Mouse (Mus musculus) kidney, postnatal 36 days (tissue): Measurements from ENCODE around the gene Glrx.
"Not testable (repeated sequence)": the region's sequence is repeated elsewhere in the genome, so short reads cannot be mapped to it uniquely, and the experiment has no call there.

Experiments
- DNase-seq, 2 experiments: peaks; one replicate each; pipeline ENCODE4 v3.0.0; 2021 to 2022; ENCODE audit warnings: mixed read lengths in 2 of 2

Gene Glrx

GRCm38 (mm10) chr13:75835461-75835860 is 4.2 kb upstream of the Glrx start:
- DNase-seq = peak; percentile 19 to 25

- no peak for DNase-seq
These were observed 1.2 kb upstream of the Glrx start for GRCm38 (mm10) chr13:75838506-75838905.

- DNase-seq = peak in 1 of 2 experiments; percentile 28
These were observed 1.2 kb downstream of the Glrx start for GRCm38 (mm10) chr13:75840752-75841285.

GRCm38 (mm10) chr13:75841950-75842349 is 2.3 kb downstream of the Glrx start:
- no peak for DNase-seq

GRCm38 (mm10) chr13:75843331-75843730 is 3.7 kb downstream of the Glrx start:
- DNase-seq = peak in 1 of 2 experiments; percentile 5

GRCm38 (mm10) chr13:75843993-75844683 is 4.5 kb downstream of the Glrx start:
- DNase-seq = peak in 1 of 2 experiments; percentile 47

- no peak for DNase-seq
These were observed 5.3 kb downstream of the Glrx start for GRCm38 (mm10) chr13:75844833-75845518.

- DNase-seq = no peak
These were observed 6.0 kb downstream of the Glrx start for GRCm38 (mm10) chr13:75845519-75846166.

- no peak for DNase-seq
These were observed 7.4 kb downstream of the Glrx start for GRCm38 (mm10) chr13:75847027-75847426.

- no peak for DNase-seq
These were observed 12.4 kb downstream of the Glrx start for GRCm38 (mm10) chr13:75852027-75852426.

- DNase-seq = no peak
These were observed 13.4 kb downstream of the Glrx start for GRCm38 (mm10) chr13:75853118-75853517.

GRCm38 (mm10) chr13:75859264-75859844 is 19.7 kb downstream of the Glrx start:
- no peak for DNase-seq

- DNase-seq = no peak
These were observed 26.0 kb downstream of the Glrx start for GRCm38 (mm10) chr13:75865486-75866184.

GRCm38 (mm10) chr13:75867876-75868275 is 28.2 kb downstream of the Glrx start:
- DNase-seq = no peak

GRCm38 (mm10) chr13:75874608-75875376 is 35.1 kb downstream of the Glrx start:
- no peak for DNase-seq

- not testable (repeated sequence) for DNase-seq
These were observed 36.5 kb downstream of the Glrx start for GRCm38 (mm10) chr13:75876188-75876587.

GRCm38 (mm10) chr13:75876592-75876991 is 36.9 kb downstream of the Glrx start:
- DNase-seq = no peak

GRCm38 (mm10) chr13:75877907-75878306 is 38.2 kb downstream of the Glrx start:
- DNase-seq = peak; percentile 56 to 58

GRCm38 (mm10) chr13:75879756-75880155 is 40.1 kb downstream of the Glrx start:
- peak in 1 of 2 experiments; percentile 26 for DNase-seq

GRCm38 (mm10) chr13:75880501-75880900 is 40.8 kb downstream of the Glrx start:
- DNase-seq = no peak

GRCm38 (mm10) chr13:75883792-75884191 is 44.1 kb downstream of the Glrx start:
- DNase-seq = no peak

GRCm38 (mm10) chr13:75891868-75892267 is 52.2 kb downstream of the Glrx start:
- no peak for DNase-seq
